ENCODE assay signal across 15 mouse cellular contexts in the genomic region with DNA sequence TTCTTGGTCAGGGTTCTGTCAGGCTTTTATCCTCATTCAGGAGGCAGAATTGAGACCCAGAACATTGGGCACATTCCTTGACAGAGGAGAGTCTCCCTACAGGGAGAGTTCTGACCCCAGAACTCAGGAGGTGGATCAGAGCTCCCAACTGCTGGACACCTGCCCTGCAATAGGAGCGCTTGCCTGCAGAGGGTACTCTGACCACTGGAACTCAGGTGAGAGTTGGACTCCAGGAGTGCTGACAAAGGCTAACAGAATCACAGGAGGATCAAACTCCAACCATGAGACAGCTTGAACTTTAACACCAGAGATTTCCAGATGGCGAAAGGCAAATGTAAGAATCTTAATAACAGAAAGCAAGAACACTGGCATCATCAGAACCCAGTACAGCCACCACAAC.
"Had no signal": no experiment of that assay in that cellular context is flagged by ENCODE, and none has a peak within 500 bp of the region (broad histone marks: within the 10 kb centered on the region; RNA-seq: fewer than 3 reads in every experiment).

No protein-coding gene starts in this region.

- ATAC-seq: hindbrain, postnatal 0 days; liver, embryonic 12.5 days; midbrain, embryonic 16.5 days had no signal

- H3K27ac ChIP-seq: hindbrain, postnatal 0 days; left cerebral cortex, adult 2 months; limb, embryonic 15.5 days; liver, embryonic 12.5 days; lung, embryonic 15.5 days; macrophage; neural tube, embryonic 13.5 days; stomach, embryonic 15.5 days had no signal

- H3K4me3 ChIP-seq: left cerebral cortex, adult 2 months; limb, embryonic 15.5 days; liver, embryonic 12.5 days; lung, embryonic 15.5 days; megakaryocyte, embryonic 14.5 days; neural tube, embryonic 13.5 days; stomach, embryonic 15.5 days had no signal

- H3K4me2 ChIP-seq: limb, embryonic 15.5 days; liver, embryonic 12.5 days; lung, embryonic 15.5 days; midbrain, embryonic 11.5 days; neural tube, embryonic 13.5 days; stomach, embryonic 15.5 days had no signal

- H3K36me3 ChIP-seq: limb, embryonic 15.5 days; liver, embryonic 12.5 days; lung, embryonic 15.5 days; neural tube, embryonic 13.5 days; stomach, embryonic 15.5 days had no signal

- H3K9me3 ChIP-seq: limb, embryonic 15.5 days; liver, embryonic 12.5 days; lung, embryonic 15.5 days; neural tube, embryonic 13.5 days; stomach, embryonic 15.5 days had no signal

- DNase-seq: lung, postnatal 14 days; right cerebral cortex, postnatal 14 days; thymus, adult 2 months; thymus, postnatal 25 days had no signal

- H3K9ac ChIP-seq: limb, embryonic 15.5 days; liver, embryonic 12.5 days; lung, embryonic 15.5 days; neural tube, embryonic 13.5 days; stomach, embryonic 15.5 days had no signal

- H3K4me1 ChIP-seq: limb, embryonic 15.5 days; liver, embryonic 12.5 days; lung, embryonic 15.5 days; megakaryocyte, embryonic 14.5 days; neural tube, embryonic 13.5 days; stomach, embryonic 15.5 days had no signal

- H3K27me3 ChIP-seq: limb, embryonic 15.5 days; liver, embryonic 12.5 days; lung, embryonic 15.5 days; megakaryocyte, embryonic 14.5 days; neural tube, embryonic 13.5 days; stomach, embryonic 15.5 days had no signal
